Mouse (Mus musculus): ENCODE data around the gene Nr4a1.
A peak's percentile ranks its signal among the peaks of the same experiment; 100 is the strongest.

- peak; percentile 64; the same call in 1 of the 2 replicates for TF ChIP-seq CTCF (IDR thresholded peaks at IDR 0.05; ENCODE audit: extremely low read depth, insufficient read depth, insufficient read length, insufficient replicate concordance)
- TF ChIP-seq POLR2A (IDR thresholded peaks at IDR 0.05; ENCODE audit: low read depth, low read length), result no peak
Observed at GRCm38 (mm10) chr15:101221298-101222104, 32.6 kb upstream of the Nr4a1 start.
